Mouse (Mus musculus) cerebellum, adult 2 months (tissue): ENCODE data around the gene Mettl13.

Experiments
- CTCF ChIP-seq: fragments of 200-500 bp; IDR thresholded peaks from 2 replicates; pipeline ENCODE4 v1.5.1; 2011; ENCODE audit warnings: low read depth, mild to moderate bottlenecking, control low read depth, low read length, moderate library complexity, borderline replicate concordance; ENCODE audit not compliant: insufficient read depth
- POLR2A ChIP-seq: fragments of 200-500 bp; IDR thresholded peaks from 2 replicates; pipeline ENCODE4 v1.6.1; 2011; ENCODE audit warnings: low read length, control low read depth, borderline replicate concordance; ENCODE audit not compliant: insufficient read depth

GRCm38 (mm10) chr1:162590415-162590997, 42.2 kb upstream of the Mettl13 start:
- TF ChIP-seq POLR2A (no peak), CTCF (no peak)
